Mouse (Mus musculus) T-helper 17 cell (primary cell): ENCODE results near the gene Cerk.
"Not testable (repeated sequence)": the region's sequence is repeated elsewhere in the genome, so short reads cannot be mapped to it uniquely, and the experiment has no call there.

Experiments used
- in situ Hi-C, 2 experiments: fragments of 300-600 bp; cut with MboI, MseI; formaldehyde crosslinking; loops; 1 replicate in 1 of 2; 2 replicates in 1 of 2; pipeline ENCODE4 v1.15.1; 2025; ENCODE audit warnings: high pct_unique_total_duplicates in 2 of 2

The Cerk gene

GRCm38 (mm10) chr15:86117115-86118100, 68.5 kb downstream of the Cerk start:
- in situ Hi-C loops: no loop called here

DNA sequence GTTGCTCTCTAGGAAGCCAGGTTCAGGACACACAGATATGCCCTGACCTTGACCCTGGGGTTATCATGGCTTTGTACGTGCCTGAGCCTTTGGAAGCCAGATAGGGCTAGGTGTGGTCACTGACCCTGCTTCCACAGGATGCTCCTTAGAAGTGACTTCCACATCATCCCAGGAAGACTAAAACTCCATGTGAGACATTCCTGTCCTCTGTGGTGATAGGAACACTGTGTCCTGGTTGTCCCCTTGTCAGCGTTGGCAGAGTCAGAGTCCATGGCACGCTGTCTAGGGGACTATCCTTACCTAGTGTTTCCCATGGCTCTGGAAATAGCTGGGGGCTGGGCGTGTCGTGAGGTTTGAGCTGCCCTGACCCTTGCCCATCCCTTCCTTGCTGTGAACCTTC, 69.5 kb downstream of the Cerk start:
- in situ Hi-C loops: no loop called here

GRCm38 (mm10) chr15:86113342-86113710, 72.6 kb downstream of the Cerk start:
- in situ Hi-C loops: no loop called here

- in situ Hi-C loops: no loop called here
Observed at GRCm38 (mm10) chr15:86112707-86113341, 73.1 kb downstream of the Cerk start.

GRCm38 (mm10) chr15:86110361-86111103, 75.4 kb downstream of the Cerk start:
- in situ Hi-C loops: no loop called here

- in situ Hi-C loops: no loop called here
Observed at GRCm38 (mm10) chr15:86109650-86110211, 76.2 kb downstream of the Cerk start.

GRCm38 (mm10) chr15:86109245-86109644, 76.7 kb downstream of the Cerk start:
- in situ Hi-C loops: no loop called here

DNA sequence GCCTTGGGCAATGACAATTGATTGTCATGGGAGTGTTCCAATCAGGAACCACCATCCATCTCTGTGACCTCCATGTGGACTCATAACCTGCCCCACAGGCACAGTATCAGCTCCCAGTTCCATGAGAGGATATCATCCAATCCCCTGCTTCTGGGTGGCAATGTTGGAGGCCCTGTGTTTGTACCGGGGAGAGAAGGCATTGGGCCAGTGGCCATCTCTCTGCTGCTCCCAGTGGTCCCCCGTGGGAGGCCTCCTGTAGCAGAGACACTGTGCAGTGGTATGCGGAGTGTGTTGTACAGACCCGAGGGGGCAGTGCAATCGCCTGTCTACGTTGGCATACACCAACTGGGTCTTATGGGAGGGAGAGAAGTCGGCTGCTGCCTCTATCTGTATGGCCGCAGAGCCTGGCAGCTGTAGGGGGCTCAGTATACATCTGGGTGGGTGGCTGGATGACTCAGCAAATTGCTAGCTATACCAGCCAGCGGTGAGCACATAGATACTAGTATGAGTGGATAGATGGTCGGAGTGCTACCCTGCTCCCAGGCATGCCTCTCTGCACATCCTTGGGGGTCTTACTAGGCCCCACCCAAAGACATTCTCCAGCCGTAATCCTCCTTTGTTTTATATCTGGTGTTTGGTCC, 78.0 kb downstream of the Cerk start:
- in situ Hi-C loops: no loop called here

DNA sequence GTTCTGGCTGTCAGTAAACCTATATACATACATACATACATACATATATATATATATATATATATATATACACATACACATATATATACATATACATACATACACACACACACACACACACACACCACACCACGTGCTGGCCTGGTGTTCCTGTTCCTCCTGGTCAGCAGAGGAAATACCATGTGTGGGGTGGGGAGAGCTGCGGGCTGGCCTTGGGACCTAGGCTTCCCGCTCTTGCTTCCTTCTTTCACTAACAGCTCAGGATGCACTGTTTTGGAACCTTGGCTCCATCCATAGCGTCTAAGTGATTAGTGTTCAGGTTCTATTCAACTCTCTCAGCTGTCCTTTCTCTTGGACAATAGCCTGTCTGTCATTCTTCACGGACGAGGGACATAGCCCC, 80.2 kb downstream of the Cerk start:
- in situ Hi-C loops: no loop called here

DNA sequence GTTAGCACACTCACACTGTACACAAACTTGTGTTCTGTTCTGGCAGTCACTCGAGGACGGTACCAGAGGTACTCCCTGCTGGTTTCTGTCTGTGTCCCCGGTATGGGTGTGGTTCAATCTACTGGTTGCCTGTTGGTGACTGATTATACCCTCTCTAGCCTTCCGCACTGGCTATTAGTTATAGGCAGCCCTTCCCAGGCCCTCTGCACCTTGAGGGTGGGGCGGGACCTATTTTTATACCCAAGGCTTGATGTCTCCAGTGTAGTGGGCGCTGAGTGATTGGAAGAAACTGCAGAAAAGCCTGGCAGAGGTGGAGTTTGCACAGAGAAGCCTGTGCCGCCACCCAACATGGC, 80.6 kb downstream of the Cerk start:
- in situ Hi-C loops: no loop called here

- in situ Hi-C loops: no loop called here
Observed at GRCm38 (mm10) chr15:86104401-86105344, 81.3 kb downstream of the Cerk start.

- in situ Hi-C loops: no loop called here
Observed at GRCm38 (mm10) chr15:86102308-86102707, 83.6 kb downstream of the Cerk start.

GRCm38 (mm10) chr15:86101585-86101984, 84.4 kb downstream of the Cerk start:
- in situ Hi-C loops: no loop called here

DNA sequence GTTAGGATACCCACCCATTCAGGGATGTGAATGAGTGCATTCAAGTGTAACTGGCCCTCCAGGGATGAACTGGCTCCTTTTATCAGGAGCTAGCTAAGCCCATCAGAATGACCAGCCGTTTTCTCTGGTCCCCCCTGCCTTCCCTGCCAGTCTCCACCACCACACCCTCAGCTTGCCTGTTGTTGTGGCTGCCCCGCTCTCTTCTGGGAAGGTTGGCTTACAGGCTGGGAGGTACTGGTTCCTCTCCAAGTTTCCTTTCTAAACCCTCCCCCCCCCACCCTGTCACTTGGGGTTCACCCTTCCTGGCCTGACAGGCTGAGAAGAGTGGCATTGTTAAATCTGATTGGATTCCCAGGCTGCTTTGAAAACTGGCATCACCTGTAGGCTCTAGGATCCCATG, 88.1 kb downstream of the Cerk start:
- in situ Hi-C loops: no loop called here

GRCm38 (mm10) chr15:86096604-86097020, 89.3 kb downstream of the Cerk start:
- in situ Hi-C loops: not testable (repeated sequence)

- in situ Hi-C loops: no loop called here
Observed at GRCm38 (mm10) chr15:86095722-86096603, 90.0 kb downstream of the Cerk start.

DNA sequence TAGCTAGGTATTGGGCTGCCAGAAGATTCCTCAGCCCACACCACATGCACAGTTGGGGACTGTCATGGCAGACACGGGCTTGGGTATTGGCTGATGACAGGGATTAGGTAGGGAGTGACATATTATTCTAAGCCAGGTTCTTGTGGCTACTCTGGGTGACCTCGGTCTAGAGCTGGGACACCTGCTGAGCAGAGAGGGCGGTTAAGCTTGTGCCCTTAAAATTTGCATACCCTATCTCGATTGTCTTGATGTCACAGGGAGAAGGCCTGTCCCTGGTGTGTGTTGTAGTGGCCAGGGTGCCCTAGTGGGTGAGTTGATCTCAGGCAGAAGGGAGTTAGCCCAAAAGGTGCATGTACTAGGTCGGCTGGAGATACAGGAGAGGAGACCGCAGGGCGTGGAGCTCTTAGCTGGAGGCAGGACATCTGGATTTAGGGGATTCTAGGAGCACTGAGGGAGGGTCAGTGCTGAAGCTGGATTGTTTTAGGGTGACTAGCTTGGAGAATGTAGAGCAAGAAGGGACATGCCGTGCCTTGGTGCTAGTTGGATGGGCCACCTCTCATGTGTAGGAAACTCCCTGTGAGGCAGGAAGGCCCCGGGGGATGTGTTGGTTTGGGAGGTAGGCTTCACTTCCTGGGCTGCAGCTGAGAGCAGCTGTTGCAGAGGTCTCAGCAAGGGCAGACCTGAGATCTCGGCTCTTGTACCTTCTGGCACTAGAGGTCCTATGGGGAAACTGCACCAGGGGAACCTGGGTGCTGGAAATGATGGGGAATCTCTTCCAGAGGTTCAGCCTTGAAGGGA, 91.4 kb downstream of the Cerk start:
- in situ Hi-C loops: no loop called here

DNA sequence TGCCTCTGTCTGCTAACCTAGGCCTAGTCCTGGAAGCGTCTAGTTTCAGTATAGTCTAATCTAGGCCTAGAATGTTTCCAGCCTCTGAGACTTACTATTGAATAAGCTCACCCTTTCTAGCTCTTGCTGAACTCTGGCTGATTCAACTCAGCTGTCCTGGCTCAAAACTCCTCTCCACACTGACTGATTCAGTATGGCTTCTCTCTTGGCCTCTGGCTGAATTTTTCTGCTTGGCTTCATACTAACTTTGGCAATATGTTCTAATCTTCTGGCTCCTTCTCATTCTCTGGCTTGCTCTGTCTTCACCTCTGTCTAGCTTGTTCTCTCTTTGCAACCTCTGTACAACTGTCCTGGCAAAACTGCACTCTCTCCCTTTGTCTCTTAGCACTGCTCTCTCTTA, 92.7 kb downstream of the Cerk start:
- in situ Hi-C loops: no loop called here
